Mouse (Mus musculus): ENCODE data around the gene Gpbar1. TPM values are rescaled to one million over a fixed set of nuclear protein-coding genes. Genes with fewer than 3 reads are reported as not detected.

Gene Gpbar1
- polyA plus RNA-seq, 1 experiment from 2014 or later, result 0.93 TPM

DNA sequence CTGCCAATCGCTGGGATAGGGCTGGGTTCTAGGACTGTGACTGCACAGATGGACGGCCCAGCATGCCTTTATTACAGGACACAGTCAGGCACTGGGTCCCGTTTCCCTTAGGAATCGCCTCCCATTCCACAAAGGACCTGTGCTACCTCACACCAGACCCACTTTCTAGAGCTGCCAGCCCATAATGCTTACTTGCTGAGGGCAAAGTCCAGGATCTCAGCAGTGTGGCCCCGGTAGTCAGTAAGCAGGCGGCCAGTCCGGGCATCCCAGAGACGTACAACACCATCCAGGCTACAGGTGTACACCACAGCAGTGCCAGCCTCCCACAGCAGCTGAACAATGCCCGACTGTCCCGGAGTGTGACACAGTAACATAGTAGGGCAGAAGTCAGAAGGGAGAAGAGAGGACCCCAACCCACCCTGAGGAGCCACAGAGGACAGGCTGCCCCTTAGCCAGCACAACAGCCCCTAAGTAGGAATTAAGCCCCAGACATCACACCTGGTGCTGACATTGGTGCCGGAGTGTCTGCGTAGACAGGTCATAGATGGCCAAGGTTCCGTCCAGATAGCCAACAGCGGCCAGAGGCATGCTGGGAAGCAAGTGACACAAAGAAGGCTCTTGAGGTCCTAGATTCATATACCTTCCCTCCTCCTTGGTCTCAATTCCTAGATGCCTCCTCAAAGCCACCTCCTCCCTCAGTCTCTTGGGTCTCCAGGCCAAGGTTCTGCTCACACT lies 2.4 kb downstream of the Gpbar1 start:
- no peak overlapping the region for H3K9ac ChIP-seq (ENCODE audit: low read depth, low read length)
- 75% methylated on average over 14 of the region's 14 CpGs for WGBS
- H3K4me3 ChIP-seq (ENCODE audit: low read depth, low read length), result no peak overlapping the region
- H3K27me3 ChIP-seq (replicated peaks; ENCODE audit: control insufficient read depth, insufficient read depth, low read length), result no peaks in the 10 kb centered on the region
- H3K36me3 ChIP-seq (ENCODE audit: control insufficient read depth, insufficient read depth), result peaks cover 34% of the 10 kb centered on the region
- no peaks in the 10 kb centered on the region for H3K9me3 ChIP-seq (ENCODE audit: control insufficient read depth)
- H3K4me2 ChIP-seq (replicated peaks; ENCODE audit: low read depth), result no peak overlapping the region
- no peak for ATAC-seq
- H3K4me1 ChIP-seq (replicated peaks; ENCODE audit: control insufficient read depth, insufficient read depth, low read length), result peaks cover 4% of the 10 kb centered on the region; the same call in 1 of the 2 replicates
- no peak overlapping the region for H3K27ac ChIP-seq (ENCODE audit: low read depth, low read length)
- TF ChIP-seq CTCF (IDR thresholded peaks at IDR 0.05; ENCODE audit: low read depth), result no peak

DNA sequence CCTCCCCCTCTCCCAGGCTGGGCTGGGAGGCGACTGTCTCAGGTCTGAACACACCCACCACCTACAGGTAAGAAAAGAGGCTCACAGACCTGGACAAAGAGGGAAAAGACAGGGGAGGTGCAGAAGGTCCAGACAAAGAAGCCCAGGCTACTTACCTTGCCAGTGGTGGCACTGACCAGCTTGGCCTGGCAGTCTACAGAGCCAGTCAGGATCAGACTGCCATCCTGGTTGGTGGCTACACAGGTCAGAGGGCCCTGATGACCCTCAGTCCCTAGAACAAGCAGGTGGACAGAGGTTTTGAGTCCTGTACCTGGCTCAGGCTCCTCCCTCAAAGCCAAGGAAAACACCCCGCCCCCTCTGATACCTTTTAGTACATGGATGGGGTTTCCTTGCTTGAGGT lies 3.0 kb downstream of the Gpbar1 start:
- WGBS, result 69% methylated on average over 2 of the region's 2 CpGs
- Histone ChIP-seq H3K4me3 (ENCODE audit: low read depth, low read length) (no peak overlapping the region), H3K9me3 (ENCODE audit: control insufficient read depth) (no peaks in the 10 kb centered on the region), H3K36me3 (ENCODE audit: control insufficient read depth, insufficient read depth) (peaks cover 34% of the 10 kb centered on the region), H3K4me1 (replicated peaks; ENCODE audit: control insufficient read depth, insufficient read depth, low read length) (peaks cover 4% of the 10 kb centered on the region; the same call in 1 of the 2 replicates), H3K9ac (ENCODE audit: low read depth, low read length) (no peak overlapping the region), H3K27me3 (replicated peaks; ENCODE audit: control insufficient read depth, insufficient read depth, low read length) (no peaks in the 10 kb centered on the region), H3K27ac (ENCODE audit: low read depth, low read length) (no peak overlapping the region), H3K4me2 (replicated peaks; ENCODE audit: low read depth) (no peak overlapping the region)
- no peak for ATAC-seq
- no peak for TF ChIP-seq CTCF (IDR thresholded peaks at IDR 0.05; ENCODE audit: low read depth)

- no peak overlapping the region for H3K4me2 ChIP-seq (replicated peaks; ENCODE audit: low read depth)
- WGBS, result 97% methylated on average over 8 of the region's 8 CpGs
These were observed 3.5 kb downstream of the Gpbar1 start for GRCm38 (mm10) chr1:74281886-74282285.

DNA sequence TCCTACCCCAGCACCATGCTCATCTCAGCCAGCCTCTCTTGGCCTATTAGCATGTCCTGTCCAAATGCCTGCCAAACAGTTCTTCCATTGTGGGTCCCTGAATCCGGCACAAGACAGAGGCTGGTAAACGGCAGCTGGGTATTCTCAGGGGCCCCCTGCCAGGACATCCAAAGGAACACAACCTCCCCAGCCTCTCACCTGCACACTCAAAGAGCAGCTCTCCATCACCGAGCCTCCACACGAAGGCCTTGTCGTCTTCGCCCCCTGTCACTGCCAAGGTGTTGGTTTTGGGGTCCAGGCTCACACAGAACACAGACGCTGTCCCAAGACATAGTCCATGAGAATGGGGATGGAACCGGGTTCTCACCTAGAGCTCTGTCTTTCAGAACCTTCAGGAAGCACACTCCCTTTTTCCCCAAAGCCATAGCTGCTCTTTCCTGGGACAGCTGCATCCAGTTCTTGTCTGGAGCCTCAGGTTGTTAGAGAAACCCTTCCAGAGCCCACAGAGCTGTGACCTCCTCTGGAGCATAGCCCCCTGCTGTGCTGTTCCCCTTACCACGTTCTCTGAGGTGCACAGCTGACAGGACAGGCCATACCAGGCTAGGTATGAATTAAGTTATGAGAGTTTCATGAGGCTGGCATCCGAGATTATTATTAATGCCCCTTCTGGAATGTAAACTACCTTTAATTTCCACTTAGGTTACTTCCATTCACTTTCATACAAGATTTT lies 4.7 kb downstream of the Gpbar1 start:
- no peak for TF ChIP-seq CTCF (IDR thresholded peaks at IDR 0.05; ENCODE audit: low read depth)
- H3K4me3 ChIP-seq (ENCODE audit: low read depth, low read length), result no peak overlapping the region
- no peak for ATAC-seq

More at GRCm38 (mm10) chr1:74281886-74282285, 3.5 kb downstream of the Gpbar1 start:
- no peaks in the 10 kb centered on the region for H3K27me3 ChIP-seq (replicated peaks; ENCODE audit: control insufficient read depth, insufficient read depth, low read length)
- no peak for ATAC-seq
- no peak overlapping the region for H3K9ac ChIP-seq (ENCODE audit: low read depth, low read length)
- H3K9me3 ChIP-seq (ENCODE audit: control insufficient read depth), result no peaks in the 10 kb centered on the region
- no peak overlapping the region for H3K4me3 ChIP-seq (ENCODE audit: low read depth, low read length)
- H3K36me3 ChIP-seq (ENCODE audit: control insufficient read depth, insufficient read depth), result peaks cover 34% of the 10 kb centered on the region
- TF ChIP-seq CTCF (IDR thresholded peaks at IDR 0.05; ENCODE audit: low read depth), result no peak
- H3K4me1 ChIP-seq (replicated peaks; ENCODE audit: control insufficient read depth, insufficient read depth, low read length), result peaks cover 4% of the 10 kb centered on the region; the same call in 1 of the 2 replicates
- H3K27ac ChIP-seq (ENCODE audit: low read depth, low read length), result no peak overlapping the region

DNA sequence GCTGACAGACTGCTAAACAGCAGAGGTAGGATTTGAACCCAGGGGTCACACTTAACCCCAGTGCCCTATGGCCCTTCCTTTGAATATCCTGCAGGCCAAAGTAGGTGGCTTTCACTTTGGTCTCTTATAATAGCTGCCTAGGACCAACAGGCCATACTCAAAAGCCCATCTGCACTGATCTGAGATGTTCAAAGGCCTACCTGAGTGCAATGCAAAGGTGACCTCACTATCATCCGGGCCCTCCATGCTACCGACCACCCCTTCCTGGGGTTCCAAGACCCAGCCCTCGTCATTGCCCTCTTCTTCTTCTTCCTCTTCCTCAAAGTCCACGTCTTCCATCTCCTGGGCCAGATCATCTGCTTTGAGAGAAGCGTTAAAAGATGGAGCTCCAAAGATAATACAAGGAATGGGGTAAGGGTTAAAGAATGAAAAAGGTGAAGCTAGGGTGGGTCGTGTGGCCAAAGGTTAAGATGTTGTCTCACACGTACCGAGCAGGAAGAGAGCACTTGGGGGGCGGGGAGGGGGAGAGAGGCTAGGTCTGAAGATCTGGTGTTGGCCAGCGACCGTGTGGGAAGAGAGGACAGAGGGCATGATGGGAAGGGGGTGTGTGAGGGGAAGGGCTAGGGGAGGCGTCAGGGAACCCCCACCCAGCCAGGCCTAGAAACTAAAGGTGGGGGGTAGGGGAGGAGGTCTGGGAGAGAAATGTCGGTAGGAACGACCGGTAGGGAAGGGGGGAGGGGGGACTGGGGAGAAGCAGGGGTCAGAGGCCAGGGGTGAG lies 5.5 kb downstream of the Gpbar1 start:
- peak overlapping the region; percentile 89 for H3K27ac ChIP-seq (ENCODE audit: low read depth, low read length)
- TF ChIP-seq CTCF (IDR thresholded peaks at IDR 0.05; ENCODE audit: low read depth), result no peak
- peak; percentile 9 for ATAC-seq
- H3K9me3 ChIP-seq (ENCODE audit: control insufficient read depth), result no peaks in the 10 kb centered on the region
- H3K36me3 ChIP-seq (ENCODE audit: control insufficient read depth, insufficient read depth), result peaks cover 46% of the 10 kb centered on the region
- 8% methylated on average over 15 of the region's 15 CpGs for WGBS
- no peaks in the 10 kb centered on the region for H3K27me3 ChIP-seq (replicated peaks; ENCODE audit: control insufficient read depth, insufficient read depth, low read length)
- H3K9ac ChIP-seq (ENCODE audit: low read depth, low read length), result peak overlapping the region; percentile 60
- H3K4me1 ChIP-seq (replicated peaks; ENCODE audit: control insufficient read depth, insufficient read depth, low read length), result peaks cover 4% of the 10 kb centered on the region; the same call in 1 of the 2 replicates
- peak overlapping the region; percentile 81 for H3K4me2 ChIP-seq (replicated peaks; ENCODE audit: low read depth)
- peak overlapping the region; percentile 76 for H3K4me3 ChIP-seq (ENCODE audit: low read depth, low read length)

More for the DNA sequence above, 4.7 kb downstream of the Gpbar1 start:
- Histone ChIP-seq H3K27me3 (replicated peaks; ENCODE audit: control insufficient read depth, insufficient read depth, low read length) (no peaks in the 10 kb centered on the region), H3K36me3 (ENCODE audit: control insufficient read depth, insufficient read depth) (peaks cover 38% of the 10 kb centered on the region), H3K9ac (ENCODE audit: low read depth, low read length) (no peak overlapping the region), H3K9me3 (ENCODE audit: control insufficient read depth) (no peaks in the 10 kb centered on the region), H3K4me1 (replicated peaks; ENCODE audit: control insufficient read depth, insufficient read depth, low read length) (peaks cover 4% of the 10 kb centered on the region; the same call in 1 of the 2 replicates), H3K4me2 (replicated peaks; ENCODE audit: low read depth) (no peak overlapping the region), H3K27ac (ENCODE audit: low read depth, low read length) (no peak overlapping the region)
- WGBS, result 90% methylated on average over 10 of the region's 10 CpGs

All from intestine, postnatal 0 days (tissue).